Mouse (Mus musculus) stomach, embryonic 16.5 days (tissue): Measurements from ENCODE around the gene Uncx. TPM values are rescaled to one million over a fixed set of nuclear protein-coding genes. Genes with fewer than 3 reads are reported as not detected.

Source experiments
- ATAC-seq: fragments of 200-750 bp; cut with Nextera tagmentation; 2 replicates; pipeline ENCODE4 v1.8.0; 2017; ENCODE audit warnings: moderate number of reproducible peaks, moderate TSS enrichment; ENCODE audit not compliant: insufficient read depth, low FRiP score
- H3K27ac ChIP-seq: fragments of 300-500 bp; sonication (generic); 2 replicates; pipeline ENCODE4 v1.5.1; 2014; ENCODE audit warnings: low read length
- H3K27me3 ChIP-seq: fragments of 300-500 bp; sonication (generic); 2 replicates; pipeline ENCODE4 v1.6.1; 2014; ENCODE audit warnings: low read length, control low read depth, mixed read lengths; ENCODE audit not compliant: control insufficient read depth, insufficient read depth
- H3K36me3 ChIP-seq: fragments of 300-500 bp; sonication (generic); 2 replicates; pipeline ENCODE4 v1.6.1; 2014; ENCODE audit warnings: low read length; ENCODE audit not compliant: control insufficient read depth, insufficient read depth
- H3K4me1 ChIP-seq: fragments of 300-500 bp; sonication (generic); 2 replicates; pipeline ENCODE4 v1.6.1; 2014; ENCODE audit warnings: low read length, control low read depth, mixed read lengths; ENCODE audit not compliant: control insufficient read depth, insufficient read depth
- H3K4me2 ChIP-seq: fragments of 300-500 bp; sonication (generic); 2 replicates; pipeline ENCODE4 v1.6.1; 2014; ENCODE audit warnings: low read depth, low read length, mixed read lengths
- H3K4me3 ChIP-seq: fragments of 300-500 bp; sonication (generic); replicated peaks from 2 replicates; pipeline ENCODE4 v1.5.1; 2014; ENCODE audit warnings: mild to moderate bottlenecking, low read length
- H3K9ac ChIP-seq: fragments of 300-500 bp; sonication (generic); 2 replicates; pipeline ENCODE4 v1.6.1; 2014; ENCODE audit warnings: low read length
- H3K9me3 ChIP-seq: fragments of 300-500 bp; sonication (generic); replicated peaks from 2 replicates; pipeline ENCODE4 v1.6.1; 2016; ENCODE audit warnings: low read length, control low read depth; ENCODE audit not compliant: control insufficient read depth
- WGBS: fragments of 180-500 bp; shearing (Covaris S2); extraction: QIAGEN DNeasy Blood & Tissue Kit; methylation state at CpG from one replicate; pipeline ENCODE4 v1.1.7; 2014; 5-methylcytosine and 5-hydroxymethylcytosine counted together
- polyA plus RNA-seq: library from polyadenylated mRNA; unstranded; fragments of >200 nt; fragmentation: Nextera tagmentation; extraction: Ambion mirVana; gene quantifications from 2 replicates; pipeline ENCODE4 v1.2.1, GENCODE M21; 2015

The Uncx gene
- polyA plus RNA-seq, 1 experiment from 2014 or later = not detected

- Histone ChIP-seq H3K4me2 (no peak overlapping the region), H3K9me3 (no peaks in the 10 kb centered on the region), H3K4me1 (peaks cover 4% of the 10 kb centered on the region; the same call in 1 of the 2 replicates), H3K9ac (no peak overlapping the region), H3K4me3 (no peak overlapping the region), H3K27me3 (peaks cover 77% of the 10 kb centered on the region), H3K27ac (no peak overlapping the region), H3K36me3 (no peaks in the 10 kb centered on the region)
- no peak for ATAC-seq
- WGBS = 4% methylated on average over 3 of the region's 3 CpGs
Observed at GRCm38 (mm10) chr5:139537739-139538135, 5.6 kb upstream of the Uncx start.

GRCm38 (mm10) chr5:139541151-139542042 lies 1.9 kb upstream of the Uncx start:
- H3K9ac ChIP-seq = no peak overlapping the region

GRCm38 (mm10) chr5:139542043-139542365 lies 1.3 kb upstream of the Uncx start:
- no peak for ATAC-seq
- Histone ChIP-seq H3K27ac (no peak overlapping the region), H3K9me3 (no peaks in the 10 kb centered on the region), H3K9ac (no peak overlapping the region), H3K27me3 (peaks cover 89% of the 10 kb centered on the region), H3K4me3 (no peak overlapping the region), H3K4me2 (no peak overlapping the region), H3K4me1 (no peaks in the 10 kb centered on the region), H3K36me3 (no peaks in the 10 kb centered on the region)
- WGBS = 0% methylated on average over 1 of the region's 1 CpGs

More at GRCm38 (mm10) chr5:139541151-139542042, 1.9 kb upstream of the Uncx start:
- Histone ChIP-seq H3K9me3 (no peaks in the 10 kb centered on the region), H3K36me3 (no peaks in the 10 kb centered on the region), H3K4me3 (no peak overlapping the region; the same call in 1 of the 2 replicates), H3K27me3 (peaks cover 89% of the 10 kb centered on the region), H3K27ac (no peak overlapping the region), H3K4me1 (no peaks in the 10 kb centered on the region), H3K4me2 (no peak overlapping the region)
- ATAC-seq = no peak
- 3% methylated on average over 44 of the region's 44 CpGs for WGBS

- Histone ChIP-seq H3K4me2 (no peak overlapping the region), H3K9me3 (no peaks in the 10 kb centered on the region), H3K9ac (no peak overlapping the region), H3K36me3 (no peaks in the 10 kb centered on the region), H3K27ac (no peak overlapping the region), H3K4me3 (no peak overlapping the region), H3K4me1 (no peaks in the 10 kb centered on the region), H3K27me3 (peaks cover 89% of the 10 kb centered on the region)
- peak; percentile 28; the same call in 1 of the 2 replicates for ATAC-seq
- WGBS = 3% methylated on average over 5 of the region's 5 CpGs
Observed at GRCm38 (mm10) chr5:139542556-139542955, 738 bp upstream of the Uncx start.

- no peak for ATAC-seq
- Histone ChIP-seq H3K9ac (no peak overlapping the region), H3K4me3 (peak overlapping the region; percentile 3; the same call in 1 of the 2 replicates), H3K4me2 (peak overlapping the region; percentile 12; the same call in 1 of the 2 replicates), H3K27ac (no peak overlapping the region), H3K9me3 (no peaks in the 10 kb centered on the region), H3K4me1 (no peaks in the 10 kb centered on the region), H3K36me3 (no peaks in the 10 kb centered on the region), H3K27me3 (peaks cover 86% of the 10 kb centered on the region)
- under 1% methylated on average over 71 of the region's 71 CpGs for WGBS
Observed at GRCm38 (mm10) chr5:139543650-139544270, 466 bp downstream of the Uncx start.

- no peak overlapping the region for H3K27ac ChIP-seq
- 1% methylated on average over 54 of the region's 54 CpGs for WGBS
Observed at GRCm38 (mm10) chr5:139544271-139545135, 1.2 kb downstream of the Uncx start.

GRCm38 (mm10) chr5:139545221-139545620 lies 1.9 kb downstream of the Uncx start:
- Histone ChIP-seq H3K4me1 (no peaks in the 10 kb centered on the region), H3K27ac (no peak overlapping the region), H3K4me3 (no peak overlapping the region), H3K9ac (no peak overlapping the region), H3K9me3 (no peaks in the 10 kb centered on the region), H3K27me3 (peaks cover 94% of the 10 kb centered on the region), H3K36me3 (no peaks in the 10 kb centered on the region), H3K4me2 (no peak overlapping the region)
- 10% methylated on average over 7 of the region's 7 CpGs for WGBS
- ATAC-seq = no peak

More at GRCm38 (mm10) chr5:139544271-139545135, 1.2 kb downstream of the Uncx start:
- Histone ChIP-seq H3K4me3 (no peak overlapping the region), H3K4me2 (no peak overlapping the region), H3K9me3 (no peaks in the 10 kb centered on the region), H3K9ac (no peak overlapping the region), H3K27me3 (peaks cover 90% of the 10 kb centered on the region), H3K36me3 (no peaks in the 10 kb centered on the region), H3K4me1 (no peaks in the 10 kb centered on the region)
- ATAC-seq = no peak

GRCm38 (mm10) chr5:139545673-139546335 lies 2.5 kb downstream of the Uncx start:
- Histone ChIP-seq H3K4me1 (no peaks in the 10 kb centered on the region), H3K9me3 (no peaks in the 10 kb centered on the region), H3K4me2 (no peak overlapping the region), H3K9ac (no peak overlapping the region), H3K4me3 (no peak overlapping the region), H3K27me3 (peaks cover 94% of the 10 kb centered on the region), H3K27ac (no peak overlapping the region), H3K36me3 (no peaks in the 10 kb centered on the region)
- ATAC-seq = no peak
- 6% methylated on average over 9 of the region's 9 CpGs for WGBS
